Mouse (Mus musculus): Measurements from ENCODE around the gene Eno3. TPM values are rescaled to one million over a fixed set of nuclear protein-coding genes. Genes with fewer than 3 reads are reported as not detected.
A peak's percentile ranks its signal among the peaks of the same experiment; 100 is the strongest.

Eno3 gene
- polyA plus RNA-seq, 2 experiments from 2014 or later, result 20.9 to 21.4 TPM

DNA sequence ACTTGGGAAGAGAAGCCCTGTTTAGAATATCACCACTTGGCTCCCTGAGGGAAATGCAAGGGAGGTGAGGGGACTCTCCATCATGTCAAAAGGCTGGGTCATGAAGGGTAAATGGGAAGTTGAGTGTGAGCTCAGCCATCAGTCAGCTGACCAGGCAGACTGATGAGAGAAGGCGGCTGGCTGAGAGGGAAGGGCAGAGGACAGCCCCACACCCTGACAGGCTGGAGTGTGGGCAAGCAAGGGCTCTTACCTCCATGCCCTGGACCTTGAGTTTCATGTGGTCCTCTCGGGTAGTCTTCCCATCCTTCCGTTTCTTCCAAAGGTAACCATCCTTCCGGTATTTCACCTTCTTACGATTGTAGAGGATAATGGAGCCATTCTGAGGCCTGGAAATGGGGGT, 26.6 kb downstream of the Eno3 start:
- ATAC-seq, result no peak

DNA sequence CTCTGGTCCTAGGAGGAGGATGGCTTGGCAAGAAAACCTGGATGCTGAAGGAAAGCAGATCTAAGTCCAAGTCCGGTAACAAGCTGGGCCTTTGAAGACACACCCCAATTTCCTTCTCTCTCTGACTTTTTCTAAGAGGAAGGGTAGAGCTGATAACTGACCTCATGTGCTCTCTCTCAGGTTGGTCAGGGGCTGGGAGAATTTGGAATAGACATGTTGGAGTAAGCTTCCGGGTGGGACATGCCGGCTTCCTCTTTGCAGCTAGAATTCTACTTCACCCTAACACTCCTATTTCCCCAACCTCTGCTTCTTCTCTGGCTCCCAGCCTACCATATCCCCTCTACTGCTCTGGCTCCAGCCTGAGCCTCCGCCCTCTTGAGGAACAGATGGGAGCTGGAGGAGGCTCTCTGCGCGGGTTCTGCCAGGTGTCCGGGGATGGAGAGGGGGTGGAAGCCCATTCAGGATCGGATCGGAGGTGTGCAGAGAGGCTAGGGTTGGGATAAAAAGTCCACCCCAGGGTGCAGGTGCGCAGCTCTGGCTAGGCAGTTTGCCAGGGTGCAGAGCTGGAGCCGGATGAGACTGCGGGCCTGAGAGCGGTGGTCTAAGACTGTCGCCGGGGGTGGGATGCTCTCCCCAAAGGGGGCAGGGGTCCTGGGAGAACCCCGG, 30.0 kb downstream of the Eno3 start:
- peak; percentile 28 for ATAC-seq

- peak; percentile 58 for ATAC-seq
Measured at GRCm38 (mm10) chr11:70687601-70688199, 30.7 kb downstream of the Eno3 start, which contains the start of gene Camta2. Camta2 (minus strand) TSS chr11:70688105.

- no peak for ATAC-seq
Measured at GRCm38 (mm10) chr11:70688372-70688771, 31.4 kb downstream of the Eno3 start.

GRCm38 (mm10) chr11:70689578-70689977, 32.6 kb downstream of the Eno3 start:
- no peak for ATAC-seq

DNA sequence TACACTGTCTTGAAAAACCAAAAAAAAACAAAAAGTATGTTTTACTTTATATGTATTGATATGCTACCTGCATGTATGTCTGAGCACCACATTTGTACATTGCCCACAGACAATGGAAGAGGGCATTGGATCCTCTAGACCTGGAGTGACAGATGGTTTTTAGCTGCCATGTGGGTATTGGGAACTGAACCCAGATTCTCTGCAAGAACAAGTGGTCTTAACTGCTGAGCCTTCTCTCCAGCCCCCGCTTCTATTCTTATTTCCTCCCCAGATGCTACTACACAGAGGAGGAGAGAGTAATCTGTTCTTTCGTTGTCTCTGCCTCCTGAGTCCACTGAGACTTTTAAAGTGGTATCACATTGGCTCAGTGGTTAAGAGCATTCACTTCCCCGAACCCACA, 36.5 kb downstream of the Eno3 start:
- ATAC-seq, result no peak

GRCm38 (mm10) chr11:70697376-70697775, 40.4 kb downstream of the Eno3 start:
- no peak for ATAC-seq

GRCm38 (mm10) chr11:70699051-70699450, 42.0 kb downstream of the Eno3 start:
- ATAC-seq, result no peak

DNA sequence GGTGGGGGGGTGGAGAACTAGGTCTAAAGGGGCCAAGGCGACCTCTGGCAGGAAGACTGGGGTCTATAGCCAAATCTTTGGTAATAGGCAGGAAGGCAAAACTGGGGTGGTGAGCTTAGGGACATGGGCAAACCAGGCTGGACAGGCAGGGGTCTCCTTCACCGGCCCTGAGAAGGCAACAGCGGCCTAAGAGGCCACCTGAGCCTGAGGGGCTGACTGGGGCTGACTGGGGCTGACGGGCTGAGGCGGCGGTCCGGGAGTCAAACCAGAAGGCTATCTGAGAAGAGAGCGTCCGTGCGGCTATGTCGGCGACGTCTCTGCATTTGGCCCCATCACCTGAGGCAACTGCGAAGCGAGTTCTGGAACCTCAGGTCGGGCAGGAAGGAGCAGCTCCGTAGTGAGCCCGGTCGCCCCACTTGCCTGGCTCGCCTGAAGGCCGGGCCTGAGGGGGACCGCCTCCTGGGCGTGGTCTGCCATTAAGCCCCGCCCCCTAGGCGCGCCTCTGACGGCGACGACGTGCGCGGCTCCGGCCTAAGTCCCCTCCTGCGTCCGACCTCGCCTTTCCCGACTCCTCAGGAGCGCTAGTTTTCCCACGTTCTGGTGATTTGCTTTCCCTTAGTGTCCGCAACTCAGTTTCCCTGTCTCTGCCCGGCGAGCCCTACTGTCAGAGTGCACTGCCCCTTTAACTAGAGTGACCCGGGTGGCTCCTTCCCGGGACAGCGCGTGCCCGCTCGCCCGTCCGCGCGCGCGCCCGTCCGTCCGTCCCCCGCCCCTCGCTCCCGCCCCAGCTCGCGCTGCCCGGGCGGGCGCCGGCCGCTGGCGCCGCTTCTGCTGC, 42.9 kb downstream of the Eno3 start, which contains the start of the genes Inca1 and Kif1c:
Gene Inca1, minus strand, starts transcription at position 434 of the 835 bp plus-strand sequence.
Gene Kif1c, plus strand, starts transcription at position 827 of the 835 bp plus-strand sequence.
- peak; percentile 95 for ATAC-seq

DNA sequence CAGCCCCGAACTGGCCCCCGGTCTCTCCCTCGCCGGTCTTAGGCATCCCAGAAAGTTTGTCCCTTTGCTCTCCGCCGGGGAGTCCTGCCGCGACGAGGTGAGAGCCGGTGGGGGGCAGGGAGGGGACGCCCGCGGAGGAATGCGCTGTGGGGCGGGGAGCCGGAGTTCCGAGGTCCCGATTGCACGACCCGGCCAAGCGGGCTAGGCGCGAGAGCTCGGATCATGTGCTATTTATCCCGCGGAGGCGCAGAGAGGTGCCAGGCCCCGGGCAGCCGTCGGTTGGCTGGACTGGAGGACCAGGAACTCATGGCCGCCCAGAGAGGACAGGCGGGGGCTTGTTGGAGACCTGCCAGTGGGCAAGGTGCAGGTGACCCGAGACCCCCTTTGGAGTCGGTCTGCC, 43.6 kb downstream of the Eno3 start:
- ATAC-seq, result peak; percentile 11

GRCm38 (mm10) chr11:70701221-70701955, 44.4 kb downstream of the Eno3 start:
- no peak for ATAC-seq

- no peak for ATAC-seq
Measured at GRCm38 (mm10) chr11:70701984-70702733, 45.2 kb downstream of the Eno3 start.

- ATAC-seq, result no peak
Measured at GRCm38 (mm10) chr11:70702781-70703180, 45.8 kb downstream of the Eno3 start.

- no peak for ATAC-seq
Measured at GRCm38 (mm10) chr11:70706127-70706526, 49.1 kb downstream of the Eno3 start.

GRCm38 (mm10) chr11:70711026-70711425, 54.0 kb downstream of the Eno3 start:
- no peak for ATAC-seq

Other genes starting within 250 kb of the Eno3 start
- gene Pelp1, start 247.2 kb upstream of the Eno3 start, polyA plus RNA-seq (2017; shearing (Covaris generic)), result 1 to 10 TPM; 6.5 to 8.1 TPM
- gene Arrb2, start 224.6 kb upstream of the Eno3 start, polyA plus RNA-seq (2017; shearing (Covaris generic)), result 100 to 1,000 TPM in 1 of 2 experiments, 10 to 100 TPM in 1; 99.3 to 129 TPM
- gene Med11, start 205.3 kb upstream of the Eno3 start, polyA plus RNA-seq (2017; shearing (Covaris generic)), result 10 to 100 TPM; 86.3 to 91.9 TPM
- not detected for gene Zmynd15, start 197.8 kb upstream of the Eno3 start, polyA plus RNA-seq (2017; shearing (Covaris generic))
- gene Cxcl16, start 197.2 kb upstream of the Eno3 start, polyA plus RNA-seq (2017; shearing (Covaris generic)), result under 1 TPM in 1 of 2 experiments, not detected in 1; 0.36 TPM
- gene Tm4sf5, start 152.0 kb upstream of the Eno3 start, polyA plus RNA-seq (2017; shearing (Covaris generic)), result 1 to 10 TPM; 1.5 to 3.7 TPM
- not detected for gene Vmo1, start 142.6 kb upstream of the Eno3 start, polyA plus RNA-seq (2017; shearing (Covaris generic))
- gene Gltpd2, start 138.0 kb upstream of the Eno3 start, polyA plus RNA-seq (2017; shearing (Covaris generic)), result not detected
- 100 to 1,000 TPM; 353 to 460 TPM for gene Psmb6, start 131.8 kb upstream of the Eno3 start, polyA plus RNA-seq (2017; shearing (Covaris generic))
- not detected for gene Gm40193, start 124.3 kb upstream of the Eno3 start, polyA plus RNA-seq (2017; shearing (Covaris generic))
- gene Pld2, start 117.1 kb upstream of the Eno3 start, polyA plus RNA-seq (2017; shearing (Covaris generic)), result 1 to 10 TPM; 1.2 to 1.8 TPM
- 1 to 10 TPM; 6.7 to 8.8 TPM for gene Mink1, start 94.3 kb upstream of the Eno3 start, polyA plus RNA-seq (2017; shearing (Covaris generic))
- gene 4930544D05Rik, start 41.4 kb upstream of the Eno3 start, polyA plus RNA-seq (2017; shearing (Covaris generic)), result not detected
- 1 to 10 TPM; 1.3 to 1.4 TPM for gene Chrne, start 38.0 kb upstream of the Eno3 start, polyA plus RNA-seq (2017; shearing (Covaris generic))
- under 1 TPM; 0.17 to 0.52 TPM for gene Gp1ba, start 18.1 kb upstream of the Eno3 start, polyA plus RNA-seq (2017; shearing (Covaris generic))
- gene Rnf167, start 10.0 kb upstream of the Eno3 start, polyA plus RNA-seq (2017; shearing (Covaris generic)), result 100 to 1,000 TPM; 281 to 288 TPM
- 100 to 1,000 TPM in 1 of 2 experiments, 10 to 100 TPM in 1; 80.4 to 124 TPM for gene Slc25a11, start 9.7 kb upstream of the Eno3 start, polyA plus RNA-seq (2017; shearing (Covaris generic))
- 1,000 to 10,000 TPM; 3,856 to 4,120 TPM for gene Pfn1, start 2.6 kb upstream of the Eno3 start, polyA plus RNA-seq (2017; shearing (Covaris generic))
- gene Spag7, start 12.2 kb downstream of the Eno3 start, polyA plus RNA-seq (2017; shearing (Covaris generic)), result 100 to 1,000 TPM; 126 to 150 TPM
- gene Camta2, start 30.9 kb downstream of the Eno3 start, polyA plus RNA-seq (2017; shearing (Covaris generic)), result 10 to 100 TPM; 11.3 to 14.0 TPM
- under 1 TPM in 1 of 2 experiments, not detected in 1; 0.63 TPM for gene Inca1, start 43.0 kb downstream of the Eno3 start, polyA plus RNA-seq (2017; shearing (Covaris generic))
- gene Kif1c, start 43.3 kb downstream of the Eno3 start, polyA plus RNA-seq (2017; shearing (Covaris generic)), result 1 to 10 TPM; 1.5 TPM
- 1 to 10 TPM; 3.9 to 5.4 TPM for gene Zfp3, start 107.0 kb downstream of the Eno3 start, polyA plus RNA-seq (2017; shearing (Covaris generic))
- gene Scimp, start 155.4 kb downstream of the Eno3 start, polyA plus RNA-seq (2017; shearing (Covaris generic)), result under 1 TPM in 1 of 2 experiments, not detected in 1; 0.64 TPM
- gene Rabep1, start 187.6 kb downstream of the Eno3 start, polyA plus RNA-seq (2017; shearing (Covaris generic)), result 10 to 100 TPM in 1 of 2 experiments, 1 to 10 TPM in 1; 9.4 to 10.8 TPM